Mouse (Mus musculus) hindbrain, embryonic 16.5 days (tissue): ENCODE measurements at regions not wholly inside any gene's neighbourhood (a gene's known extent, or its start where the extent isn't known, plus 50 kb on each side); places are given as distances from the start of the nearest gene placed in this dataset.

Experiments
- ATAC-seq: fragments of 200-750 bp; cut with Nextera tagmentation; 2 replicates; pipeline ENCODE4 v1.8.0; 2017; ENCODE audit warnings: moderate TSS enrichment, moderate library complexity
- H3K27ac ChIP-seq: fragments of 300-500 bp; sonication (generic); 2 replicates; pipeline ENCODE4 v1.5.1; 2014; ENCODE audit warnings: low read depth, mild to moderate bottlenecking, control low read depth, low read length, moderate library complexity
- H3K27me3 ChIP-seq: fragments of 300-500 bp; sonication (generic); replicated peaks from 2 replicates; pipeline ENCODE4 v1.6.1; 2014; ENCODE audit warnings: low read length; ENCODE audit not compliant: control insufficient read depth, insufficient read depth
- H3K36me3 ChIP-seq: fragments of 300-500 bp; sonication (generic); 2 replicates; pipeline ENCODE4 v1.6.1; 2014; ENCODE audit warnings: mild to moderate bottlenecking, low read length, moderate library complexity, mixed read lengths; ENCODE audit not compliant: control insufficient read depth, insufficient read depth
- H3K4me1 ChIP-seq: fragments of 300-500 bp; sonication (generic); 2 replicates; pipeline ENCODE4 v1.6.1; 2014; ENCODE audit warnings: low read depth, low read length; ENCODE audit not compliant: control insufficient read depth, insufficient read depth
- H3K4me2 ChIP-seq: fragments of 300-500 bp; sonication (generic); 2 replicates; pipeline ENCODE4 v1.6.1; 2014; ENCODE audit warnings: mild to moderate bottlenecking, low read length, control low read depth, moderate library complexity
- H3K4me3 ChIP-seq: fragments of 300-500 bp; sonication (generic); 2 replicates; pipeline ENCODE4 v1.5.1; 2014; ENCODE audit warnings: mild to moderate bottlenecking, low read length, control low read depth, moderate library complexity
- H3K9ac ChIP-seq: fragments of 300-500 bp; sonication (generic); 2 replicates; pipeline ENCODE4 v1.6.1; 2014; ENCODE audit warnings: low read depth, mild to moderate bottlenecking, control low read depth, low read length, moderate library complexity
- H3K9me3 ChIP-seq: fragments of 300-500 bp; sonication (generic); 2 replicates; pipeline ENCODE4 v1.6.1; 2014; ENCODE audit warnings: mild to moderate bottlenecking, low read length, moderate library complexity; ENCODE audit not compliant: control insufficient read depth
- WGBS: fragments of 180-500 bp; shearing (Covaris S2); extraction: QIAGEN DNeasy Blood & Tissue Kit; methylation state at CpG from one replicate; pipeline ENCODE4 v1.1.7; 2014; 5-methylcytosine and 5-hydroxymethylcytosine counted together

DNA sequence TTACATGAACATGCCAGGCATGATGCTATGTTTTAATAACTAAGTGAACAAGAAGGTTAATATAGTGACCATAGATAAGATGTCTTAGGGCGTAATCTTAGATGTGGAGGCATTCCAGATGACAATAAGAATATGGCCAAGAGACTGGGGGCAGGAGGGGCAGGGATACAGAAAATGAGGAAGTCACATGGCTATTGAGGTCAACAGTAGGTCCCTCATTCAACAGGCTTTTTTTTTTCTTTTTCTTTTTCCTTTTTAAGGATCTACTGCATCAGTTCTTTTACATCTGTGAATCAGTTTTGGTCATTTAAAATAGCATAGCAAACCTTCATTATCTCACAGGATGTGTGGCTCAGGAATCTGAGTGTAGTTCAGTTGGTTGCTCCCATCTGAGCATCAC lies 80.4 kb upstream of the Tmem164 start:
- Histone ChIP-seq H3K9ac (no peak overlapping the region), H3K4me3 (no peak overlapping the region), H3K4me1 (no peaks in the 10 kb centered on the region), H3K27ac (no peak overlapping the region), H3K36me3 (no peaks in the 10 kb centered on the region), H3K9me3 (no peaks in the 10 kb centered on the region), H3K27me3 (no peaks in the 10 kb centered on the region; the same call in 1 of the 2 replicates), H3K4me2 (no peak overlapping the region)
- 92% methylated on average over 1 of the region's 1 CpGs for WGBS
- ATAC-seq: no peak

DNA sequence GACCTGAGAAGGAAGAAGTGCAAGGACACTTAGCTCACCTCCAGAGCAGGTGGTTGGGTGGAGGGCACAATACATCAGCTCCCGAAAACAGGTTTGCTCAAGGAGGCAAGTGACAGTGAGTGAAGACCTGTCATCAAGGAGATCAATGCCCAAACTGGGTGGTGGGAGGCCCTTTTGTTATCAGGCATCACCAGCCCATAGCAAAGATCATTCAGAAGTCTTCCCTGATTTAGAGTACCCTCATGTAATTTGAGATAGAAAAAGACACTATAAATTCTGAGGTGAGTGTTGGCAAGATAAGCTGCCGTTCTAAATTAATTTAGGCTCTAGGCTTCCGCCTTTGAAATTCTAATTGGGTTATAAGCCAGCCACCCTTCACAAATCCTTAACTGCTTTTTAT lies 76.1 kb upstream of the Tmem164 start:
- H3K4me2 ChIP-seq: no peak overlapping the region
- ATAC-seq: no peak
- no peaks in the 10 kb centered on the region for H3K36me3 ChIP-seq
- no peaks in the 10 kb centered on the region for H3K4me1 ChIP-seq
- no peak overlapping the region for H3K27ac ChIP-seq
- 83% methylated on average over 3 of the region's 3 CpGs for WGBS
- no peak overlapping the region for H3K4me3 ChIP-seq
- no peak overlapping the region for H3K9ac ChIP-seq
- 0 out of 2 replicates have a peak, but pooled peaks cover 2% of the 10 kb centered on the region for H3K27me3 ChIP-seq
- no peaks in the 10 kb centered on the region for H3K9me3 ChIP-seq

DNA sequence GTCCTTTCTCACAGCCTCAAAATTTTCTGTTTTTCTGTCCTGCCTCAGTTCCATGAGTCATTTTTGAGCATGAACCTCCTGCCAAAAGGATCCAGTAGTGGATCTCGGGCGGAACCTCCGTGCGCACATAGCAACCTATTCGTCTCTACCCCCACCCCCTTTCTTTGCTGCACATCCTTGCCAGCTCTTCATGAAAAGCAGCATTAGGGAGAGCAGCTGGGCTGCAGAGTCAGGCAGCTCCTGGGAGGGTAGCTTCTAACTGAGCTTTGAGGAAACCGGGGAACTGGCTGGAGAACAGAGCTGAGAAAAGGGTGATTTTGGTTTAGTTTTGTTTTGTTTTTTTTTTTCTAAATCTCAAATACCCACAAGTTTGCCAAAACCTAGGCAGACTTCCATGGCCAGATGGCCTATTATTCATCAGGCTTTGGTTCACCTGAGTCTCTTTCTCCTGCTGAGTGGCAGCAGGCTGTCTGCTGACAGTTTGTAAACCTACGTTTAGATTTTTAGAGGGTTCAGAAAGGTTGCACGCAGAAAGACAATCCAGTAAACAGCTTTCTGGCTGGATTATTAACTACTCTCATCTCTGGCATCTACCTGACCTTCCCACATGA lies 74.5 kb upstream of the Tmem164 start:
- H3K27me3 ChIP-seq: 0 out of 2 replicates have a peak, but pooled peaks cover 2% of the 10 kb centered on the region
- no peaks in the 10 kb centered on the region for H3K4me1 ChIP-seq
- H3K36me3 ChIP-seq: no peaks in the 10 kb centered on the region
- no peak overlapping the region for H3K27ac ChIP-seq
- H3K4me3 ChIP-seq: no peak overlapping the region
- no peaks in the 10 kb centered on the region for H3K9me3 ChIP-seq
- 85% methylated on average over 8 of the region's 8 CpGs for WGBS
- no peak overlapping the region for H3K9ac ChIP-seq
- no peak for ATAC-seq
- H3K4me2 ChIP-seq: no peak overlapping the region

DNA sequence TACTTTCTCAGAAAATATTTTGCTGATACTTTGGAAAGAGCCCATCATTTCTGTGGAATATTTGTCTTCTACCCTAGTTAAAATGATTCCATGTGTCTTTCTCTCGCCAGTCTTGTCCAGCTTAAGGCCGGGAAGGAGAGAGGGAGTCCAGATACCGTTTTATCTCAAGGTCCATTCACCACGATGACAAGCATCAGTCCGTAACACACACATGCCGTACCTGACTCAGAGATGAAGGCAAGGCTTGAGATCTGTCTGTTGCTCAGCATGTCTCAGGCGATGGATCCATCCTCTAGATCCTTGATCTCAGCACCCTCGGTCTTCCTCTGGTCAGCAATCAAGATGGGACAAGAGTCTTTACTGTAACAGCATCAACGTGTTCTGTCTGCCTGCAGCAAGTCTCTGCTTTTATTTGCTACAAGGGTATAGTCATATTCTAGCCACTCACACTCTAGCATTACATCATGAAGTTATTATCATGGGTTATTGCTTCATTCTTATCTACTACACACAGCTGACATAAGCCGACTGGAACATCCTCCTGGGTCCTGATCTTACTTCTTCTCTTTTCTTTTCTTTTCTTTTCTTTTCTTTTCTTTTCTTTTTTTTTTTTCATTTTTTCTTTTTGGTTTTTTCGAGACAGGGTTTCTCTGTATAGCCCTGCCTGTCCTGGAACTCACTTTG lies 64.9 kb upstream of the Tmem164 start:
- H3K4me1 ChIP-seq: no peaks in the 10 kb centered on the region
- no peak overlapping the region for H3K9ac ChIP-seq
- ATAC-seq: no peak
- no peaks in the 10 kb centered on the region for H3K36me3 ChIP-seq
- H3K4me2 ChIP-seq: no peak overlapping the region
- no peaks in the 10 kb centered on the region for H3K9me3 ChIP-seq
- no peaks in the 10 kb centered on the region for H3K27me3 ChIP-seq
- H3K27ac ChIP-seq: no peak overlapping the region
- WGBS: 94% methylated on average over 11 of the region's 11 CpGs
- H3K4me3 ChIP-seq: no peak overlapping the region

DNA sequence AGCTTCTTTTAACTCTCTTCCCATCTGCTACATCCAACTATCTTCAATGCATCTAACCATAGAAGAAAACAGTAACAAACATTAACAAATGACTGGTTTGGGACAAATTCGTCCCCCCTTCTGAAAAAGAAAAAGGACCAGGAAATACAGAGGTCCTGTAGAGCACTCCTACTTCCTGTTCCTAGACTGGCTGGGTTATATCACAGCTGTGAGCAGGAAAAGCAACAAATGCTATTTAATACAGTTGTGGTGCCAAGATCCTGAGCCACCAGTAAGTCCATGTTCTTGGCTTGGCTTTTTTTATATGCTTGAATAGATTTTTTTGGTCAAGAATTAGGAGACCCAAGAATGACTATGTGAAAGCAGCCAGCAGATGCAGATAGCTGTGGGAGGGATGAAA lies 62.8 kb upstream of the Tmem164 start:
- 74% methylated on average over 1 of the region's 1 CpGs for WGBS

DNA sequence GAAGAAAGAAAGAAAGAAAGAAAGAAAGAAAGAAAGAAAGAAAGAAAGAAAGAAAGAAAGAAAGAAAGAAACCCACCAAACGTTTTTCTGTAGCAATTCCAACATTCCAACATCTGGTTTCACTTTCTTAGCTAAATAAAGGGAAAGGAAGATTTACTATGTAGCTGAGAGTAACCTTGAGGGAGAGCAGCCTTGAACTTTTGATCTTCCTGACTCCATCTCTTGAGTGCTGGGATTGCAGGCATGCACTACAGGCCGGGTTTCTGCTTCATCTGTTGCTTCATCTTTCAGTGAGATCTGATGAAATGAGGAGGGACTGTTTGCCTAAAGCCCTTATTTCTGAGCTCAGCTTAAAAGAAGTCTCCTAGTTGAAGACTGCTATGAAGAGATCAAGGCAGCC lies 57.8 kb upstream of the Tmem164 start:
- no peak for ATAC-seq
- 56% methylated on average over 2 of the region's 2 CpGs for WGBS
- H3K9me3 ChIP-seq: no peaks in the 10 kb centered on the region

More for the DNA sequence above, 62.8 kb upstream of the Tmem164 start:
- H3K9me3 ChIP-seq: no peaks in the 10 kb centered on the region
- no peak for ATAC-seq
- no peak overlapping the region for H3K27ac ChIP-seq
- H3K9ac ChIP-seq: no peak overlapping the region
- H3K36me3 ChIP-seq: no peaks in the 10 kb centered on the region
- H3K4me2 ChIP-seq: no peak overlapping the region
- H3K4me3 ChIP-seq: no peak overlapping the region
- H3K27me3 ChIP-seq: no peaks in the 10 kb centered on the region
- no peaks in the 10 kb centered on the region for H3K4me1 ChIP-seq

DNA sequence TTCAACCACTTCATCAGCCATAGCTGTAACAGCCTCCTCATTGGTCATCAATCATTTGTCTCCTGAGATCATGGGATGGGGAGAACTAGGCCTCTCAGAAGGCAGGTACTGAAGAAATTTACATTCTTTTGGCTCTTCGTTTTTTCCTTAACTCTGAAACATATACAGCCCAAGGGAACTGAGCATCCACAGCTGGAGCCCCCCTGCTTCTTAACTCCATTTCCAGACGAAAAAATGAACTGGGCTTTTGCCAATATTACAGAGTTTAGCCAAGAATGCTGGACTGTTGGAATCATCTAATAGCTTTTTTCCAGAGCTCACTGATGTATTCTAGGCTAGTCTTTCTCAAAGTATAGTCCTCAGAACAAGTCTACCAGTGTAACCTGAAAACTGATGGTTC lies 57.3 kb upstream of the Tmem164 start:
- no peak overlapping the region for H3K9ac ChIP-seq
- no peak overlapping the region for H3K27ac ChIP-seq
- no peak overlapping the region for H3K4me2 ChIP-seq
- no peaks in the 10 kb centered on the region for H3K9me3 ChIP-seq
- no peaks in the 10 kb centered on the region for H3K36me3 ChIP-seq
- ATAC-seq: no peak
- H3K4me3 ChIP-seq: no peak overlapping the region
- WGBS: 48% methylated on average over 2 of the region's 2 CpGs
- no peaks in the 10 kb centered on the region for H3K4me1 ChIP-seq
- H3K27me3 ChIP-seq: no peaks in the 10 kb centered on the region

More for the DNA sequence above, 57.8 kb upstream of the Tmem164 start:
- H3K4me1 ChIP-seq: no peaks in the 10 kb centered on the region
- H3K4me3 ChIP-seq: no peak overlapping the region
- H3K4me2 ChIP-seq: no peak overlapping the region
- no peak overlapping the region for H3K27ac ChIP-seq
- no peak overlapping the region for H3K9ac ChIP-seq
- no peaks in the 10 kb centered on the region for H3K27me3 ChIP-seq
- no peaks in the 10 kb centered on the region for H3K36me3 ChIP-seq
